Mouse (Mus musculus): ENCODE measurements around the gene Pawr. TPM values are rescaled to one million over a fixed set of nuclear protein-coding genes. Genes with fewer than 3 reads are reported as not detected.

The Pawr gene
- total and polyA plus RNA-seq, 2 experiments from 2014 or later: 2.7 to 3.5 TPM

DNA sequence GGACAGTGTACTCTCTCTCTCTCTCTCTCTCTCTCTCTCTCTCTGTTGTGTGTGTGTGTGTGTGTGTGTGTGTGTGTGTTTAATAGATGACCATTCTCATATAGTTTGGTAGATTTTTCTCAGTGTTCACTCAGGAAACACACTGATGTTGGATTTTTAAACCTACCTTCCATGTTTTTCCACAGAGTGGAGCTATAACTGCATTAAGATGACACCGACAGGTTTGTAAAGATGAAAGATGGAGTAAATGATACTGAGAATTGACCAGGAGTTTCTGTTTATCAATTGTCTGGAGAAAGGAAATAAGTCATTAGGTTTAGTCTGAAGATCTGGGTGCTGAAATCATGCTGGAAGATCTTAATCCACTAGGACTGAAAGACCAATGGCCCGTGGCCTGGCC is 124.0 kb downstream of the Pawr start:
- WGBS: 76% methylated on average over 2 of the region's 2 CpGs
- TF ChIP-seq EP300 (IDR thresholded peaks at IDR 0.05; ENCODE audit: low read depth) (no peak), CTCF (IDR thresholded peaks at IDR 0.05; ENCODE audit: low read depth) (no peak)
- no peaks in the 10 kb centered on the region for H3K27me3 ChIP-seq (ENCODE audit: control insufficient read depth, insufficient read depth, low read length)
- DNase-seq (ENCODE audit: low spot score): no peak
- H3K9ac ChIP-seq (replicated peaks; ENCODE audit: low read depth, low read length): no peak overlapping the region
- H3K9me3 ChIP-seq (replicated peaks; ENCODE audit: control insufficient read depth, low read length): no peaks in the 10 kb centered on the region
- no peak for ATAC-seq (ENCODE audit: insufficient read depth, low read depth)
- H3K4me2 ChIP-seq (ENCODE audit: low read depth, low read length): no peak overlapping the region
- no peak overlapping the region for H3K4me3 ChIP-seq (ENCODE audit: low read depth, low read length)
- H3K4me1 ChIP-seq (ENCODE audit: control insufficient read depth, insufficient read depth): no peaks in the 10 kb centered on the region
- no peaks in the 10 kb centered on the region for H3K36me3 ChIP-seq (replicated peaks; ENCODE audit: control insufficient read depth, insufficient read depth, low read length)
- no peak overlapping the region for H3K27ac ChIP-seq (ENCODE audit: low read depth)

DNA sequence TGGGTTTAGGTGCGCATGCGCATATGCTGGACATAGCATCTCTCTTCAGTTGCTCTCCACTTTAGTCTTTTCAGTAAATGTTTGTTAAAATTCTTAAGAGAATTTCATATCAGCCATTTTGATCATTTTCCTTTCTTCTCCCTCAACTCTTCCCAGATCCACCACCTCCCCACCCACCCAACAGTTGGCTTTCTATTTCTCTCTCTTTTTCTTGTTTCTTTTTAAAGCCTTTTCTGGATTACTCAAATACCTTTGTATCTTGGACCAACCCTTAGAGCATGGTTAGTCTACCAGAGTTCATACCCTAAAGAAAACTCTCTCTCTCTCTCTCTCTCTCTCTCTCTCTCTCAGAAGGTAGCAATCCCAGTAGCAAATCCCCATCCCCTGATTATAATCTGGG is 125.1 kb downstream of the Pawr start:
- no peak overlapping the region for H3K27ac ChIP-seq (ENCODE audit: low read depth)
- no peaks in the 10 kb centered on the region for H3K27me3 ChIP-seq (ENCODE audit: control insufficient read depth, insufficient read depth, low read length)
- no peak overlapping the region for H3K9ac ChIP-seq (replicated peaks; ENCODE audit: low read depth, low read length)
- no peaks in the 10 kb centered on the region for H3K36me3 ChIP-seq (replicated peaks; ENCODE audit: control insufficient read depth, insufficient read depth, low read length)
- no peak overlapping the region for H3K4me2 ChIP-seq (ENCODE audit: low read depth, low read length)
- WGBS: 95% methylated on average over 2 of the region's 2 CpGs
- no peaks in the 10 kb centered on the region for H3K9me3 ChIP-seq (replicated peaks; ENCODE audit: control insufficient read depth, low read length)
- no peak for DNase-seq (ENCODE audit: low spot score)
- ATAC-seq (ENCODE audit: insufficient read depth, low read depth): no peak
- no peak overlapping the region for H3K4me3 ChIP-seq (ENCODE audit: low read depth, low read length)
- TF ChIP-seq EP300 (IDR thresholded peaks at IDR 0.05; ENCODE audit: low read depth) (no peak), CTCF (IDR thresholded peaks at IDR 0.05; ENCODE audit: low read depth) (no peak)
- no peaks in the 10 kb centered on the region for H3K4me1 ChIP-seq (ENCODE audit: control insufficient read depth, insufficient read depth)

- Histone ChIP-seq H3K9ac (replicated peaks; ENCODE audit: low read depth, low read length) (no peak overlapping the region), H3K27ac (ENCODE audit: low read depth) (no peak overlapping the region), H3K4me2 (ENCODE audit: low read depth, low read length) (no peak overlapping the region), H3K9me3 (replicated peaks; ENCODE audit: control insufficient read depth, low read length) (no peaks in the 10 kb centered on the region), H3K4me3 (ENCODE audit: low read depth, low read length) (no peak overlapping the region), H3K4me1 (ENCODE audit: control insufficient read depth, insufficient read depth) (no peaks in the 10 kb centered on the region), H3K27me3 (ENCODE audit: control insufficient read depth, insufficient read depth, low read length) (no peaks in the 10 kb centered on the region), H3K36me3 (replicated peaks; ENCODE audit: control insufficient read depth, insufficient read depth, low read length) (no peaks in the 10 kb centered on the region)
- ATAC-seq (ENCODE audit: insufficient read depth, low read depth) (no peak), DNase-seq (ENCODE audit: low spot score) (no peak)
- no peak for TF ChIP-seq CTCF (IDR thresholded peaks at IDR 0.05; ENCODE audit: low read depth)
- no peak for TF ChIP-seq EP300 (IDR thresholded peaks at IDR 0.05; ENCODE audit: low read depth)
- WGBS: 86% methylated on average over 2 of the region's 2 CpGs
Observed at GRCm38 (mm10) chr10:108461862-108462261, 129.9 kb downstream of the Pawr start.

Small RNA genes within 50 kb of the gene (microRNA-seq; reads per million reads assigned to microRNA genes)
- not detected for gene Gm25591

Other genes starting within 250 kb of the Pawr start
- gene Ppp1r12a, start 169.9 kb upstream of the Pawr start, total RNA-seq (2014; rRNA removed; ENCODE audit: low replicate concordance): 87.8 and 92.5 TPM in 2 replicates
- 68.0 and 78.1 TPM in 2 replicates for gene Ppp1r12a, start 169.9 kb upstream of the Pawr start, polyA plus RNA-seq (2015; fragmentation: Nextera tagmentation; extraction: Ambion mirVana)

All from heart, postnatal 0 days (tissue).